Mouse (Mus musculus): ENCODE results near the gene Itpkc. TPM values are rescaled to one million over a fixed set of nuclear protein-coding genes. Genes with fewer than 3 reads are reported as not detected.
A peak's percentile ranks its signal among the peaks of the same experiment; 100 is the strongest.
"Not testable (repeated sequence)": the region's sequence is repeated elsewhere in the genome, so short reads cannot be mapped to it uniquely, and the experiment has no call there.

Gene Itpkc
- polyA plus RNA-seq, 1 experiment from 2014 or later: 6.4 TPM

DNA sequence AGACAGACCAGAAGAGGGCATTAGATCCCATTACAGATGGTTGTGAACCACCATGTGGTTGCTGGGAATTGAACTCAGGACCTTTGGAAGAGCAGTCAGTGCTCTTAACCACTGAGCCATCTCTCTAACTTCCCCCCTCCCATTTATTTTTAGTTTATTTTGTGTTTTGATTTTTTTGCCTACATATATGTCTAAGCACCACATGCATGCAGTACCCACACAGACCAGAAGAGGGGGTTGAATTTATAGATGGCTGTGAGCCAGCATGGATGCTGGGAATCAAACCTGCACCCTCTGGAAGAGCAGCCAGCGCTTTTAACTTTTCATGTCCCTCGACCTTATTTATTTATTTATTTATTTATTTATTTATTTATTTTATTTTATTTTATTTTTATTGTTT lies 15.6 kb upstream of the Itpkc start:
- 90% methylated on average over 2 of the region's 2 CpGs for WGBS

DNA sequence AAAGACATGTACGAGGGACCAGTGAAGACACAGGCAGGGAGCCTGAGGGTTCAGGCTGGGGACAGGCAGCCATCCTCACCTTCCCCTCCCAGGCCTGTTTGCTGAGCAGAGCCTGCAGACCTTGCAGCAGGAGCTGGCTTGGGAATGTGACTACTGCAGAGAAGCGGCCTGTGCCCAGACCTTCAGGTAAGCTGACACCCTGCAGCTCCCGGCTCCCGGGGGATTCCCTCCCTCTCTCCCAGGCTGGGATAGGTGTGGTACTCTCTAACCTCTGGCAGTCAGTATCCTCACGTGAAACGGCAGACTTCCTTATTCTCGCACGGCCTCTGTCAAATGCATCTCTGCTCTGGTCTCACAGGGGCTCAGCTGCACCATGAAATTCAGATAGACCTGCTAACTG lies 14.8 kb upstream of the Itpkc start:
- H3K4me1 ChIP-seq (ENCODE audit: insufficient read depth, low read length): no peaks in the 10 kb centered on the region
- H3K9ac ChIP-seq (replicated peaks; ENCODE audit: low read length): no peak overlapping the region
- no peaks in the 10 kb centered on the region for H3K27me3 ChIP-seq (ENCODE audit: insufficient read depth, low read length)
- WGBS: 42% methylated on average over 8 of the region's 8 CpGs
- H3K27ac ChIP-seq (ENCODE audit: low read length): no peak overlapping the region
- H3K4me3 ChIP-seq (ENCODE audit: low read length): no peak overlapping the region
- no peak; the same call in 1 of the 2 replicates for ATAC-seq (ENCODE audit: low FRiP score, low TSS enrichment)
- peaks cover 7% of the 10 kb centered on the region; the same call in 1 of the 2 replicates for H3K36me3 ChIP-seq (ENCODE audit: insufficient read depth, low read length)
- no peaks in the 10 kb centered on the region for H3K9me3 ChIP-seq (ENCODE audit: low read length)
- H3K4me2 ChIP-seq (replicated peaks; ENCODE audit: low read depth, low read length): no peak overlapping the region

More for the DNA sequence above, 15.6 kb upstream of the Itpkc start:
- not testable (repeated sequence) for ATAC-seq (ENCODE audit: low FRiP score, low TSS enrichment); H3K9me3 ChIP-seq (ENCODE audit: low read length); H3K36me3 ChIP-seq (ENCODE audit: insufficient read depth, low read length); H3K27me3 ChIP-seq (ENCODE audit: insufficient read depth, low read length); H3K4me2 ChIP-seq (replicated peaks; ENCODE audit: low read depth, low read length); H3K27ac ChIP-seq (ENCODE audit: low read length); H3K9ac ChIP-seq (replicated peaks; ENCODE audit: low read length); H3K4me1 ChIP-seq (ENCODE audit: insufficient read depth, low read length); H3K4me3 ChIP-seq (ENCODE audit: low read length)

DNA sequence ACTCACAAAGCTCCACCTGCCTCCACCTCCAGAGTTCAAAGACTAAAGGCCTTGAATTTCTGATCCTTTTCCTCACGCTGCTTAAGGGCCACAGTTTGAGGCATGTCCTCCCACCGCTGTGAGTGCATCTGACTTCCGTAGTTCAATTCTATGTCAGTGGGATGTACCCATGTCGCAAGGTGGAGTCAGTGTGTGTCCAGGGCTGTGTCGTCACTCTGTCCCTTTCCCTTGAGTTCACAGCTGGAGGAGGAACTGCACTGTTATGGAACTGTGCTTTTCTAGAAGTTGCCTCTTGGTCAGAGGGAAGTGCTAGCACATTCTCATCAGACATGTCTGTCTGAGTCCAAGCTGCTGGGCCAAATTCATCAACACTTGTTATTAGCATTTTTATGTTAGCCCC lies 10.1 kb upstream of the Itpkc start:
- ATAC-seq (ENCODE audit: low FRiP score, low TSS enrichment): no peak
- Histone ChIP-seq H3K4me2 (replicated peaks; ENCODE audit: low read depth, low read length) (no peak overlapping the region), H3K36me3 (ENCODE audit: insufficient read depth, low read length) (peaks cover 5% of the 10 kb centered on the region; the same call in 1 of the 2 replicates), H3K9me3 (ENCODE audit: low read length) (no peaks in the 10 kb centered on the region), H3K4me1 (ENCODE audit: insufficient read depth, low read length) (peaks cover 7% of the 10 kb centered on the region), H3K27ac (ENCODE audit: low read length) (no peak overlapping the region), H3K4me3 (ENCODE audit: low read length) (no peak overlapping the region), H3K27me3 (ENCODE audit: insufficient read depth, low read length) (no peaks in the 10 kb centered on the region), H3K9ac (replicated peaks; ENCODE audit: low read length) (no peak overlapping the region)
- WGBS: 91% methylated on average over 5 of the region's 5 CpGs

DNA sequence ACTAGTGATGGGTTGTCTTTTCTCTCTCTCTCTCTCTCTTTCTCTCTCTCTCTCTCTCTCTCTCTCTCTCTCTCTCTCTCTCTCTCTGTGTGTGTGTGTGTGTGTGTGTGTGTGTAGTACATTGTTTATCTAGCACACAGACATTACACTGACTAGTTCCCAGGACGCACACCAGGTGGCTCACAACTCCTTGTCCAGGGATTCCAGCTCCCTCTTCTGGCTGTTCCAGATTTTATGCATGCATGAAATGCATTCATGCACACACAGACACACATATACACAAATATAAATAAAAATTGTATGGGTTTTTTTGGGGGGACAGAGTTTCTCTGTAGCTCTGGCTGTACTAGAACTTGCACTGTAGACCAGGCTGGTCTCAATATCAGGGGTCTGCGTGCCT lies 9.1 kb upstream of the Itpkc start:
- no peak overlapping the region for H3K9ac ChIP-seq (replicated peaks; ENCODE audit: low read length)
- H3K4me3 ChIP-seq (ENCODE audit: low read length): no peak overlapping the region
- WGBS: 68% methylated on average over 2 of the region's 2 CpGs
- H3K4me1 ChIP-seq (ENCODE audit: insufficient read depth, low read length): peaks cover 11% of the 10 kb centered on the region
- H3K27me3 ChIP-seq (ENCODE audit: insufficient read depth, low read length): no peaks in the 10 kb centered on the region
- H3K36me3 ChIP-seq (ENCODE audit: insufficient read depth, low read length): peaks cover 5% of the 10 kb centered on the region; the same call in 1 of the 2 replicates
- no peak overlapping the region for H3K4me2 ChIP-seq (replicated peaks; ENCODE audit: low read depth, low read length)
- H3K9me3 ChIP-seq (ENCODE audit: low read length): no peaks in the 10 kb centered on the region
- ATAC-seq (ENCODE audit: low FRiP score, low TSS enrichment): no peak
- no peak overlapping the region for H3K27ac ChIP-seq (ENCODE audit: low read length)

DNA sequence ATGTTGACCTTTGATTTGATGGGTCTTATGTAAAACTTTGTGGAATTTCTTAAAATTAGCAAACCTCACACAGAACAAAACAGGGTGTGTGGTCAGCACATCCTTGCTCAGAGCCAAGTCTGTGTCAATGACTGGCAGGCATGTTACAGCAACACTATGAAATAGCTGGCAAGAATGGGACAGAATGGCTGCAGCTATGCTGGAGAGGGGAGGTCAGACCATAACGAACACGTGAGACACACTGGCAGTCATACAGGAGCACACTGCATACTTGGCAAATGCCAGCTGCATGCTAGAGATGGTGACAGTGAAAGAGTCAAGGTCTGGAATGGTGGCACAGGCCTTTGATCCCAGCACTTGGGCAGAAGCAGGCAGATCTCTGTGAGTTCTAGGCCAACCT lies 7.3 kb upstream of the Itpkc start:
- Histone ChIP-seq H3K4me3 (ENCODE audit: low read length) (no peak overlapping the region), H3K27me3 (ENCODE audit: insufficient read depth, low read length) (no peaks in the 10 kb centered on the region), H3K9me3 (ENCODE audit: low read length) (no peaks in the 10 kb centered on the region), H3K4me2 (replicated peaks; ENCODE audit: low read depth, low read length) (no peak overlapping the region), H3K9ac (replicated peaks; ENCODE audit: low read length) (no peak overlapping the region), H3K27ac (ENCODE audit: low read length) (no peak overlapping the region), H3K4me1 (ENCODE audit: insufficient read depth, low read length) (peaks cover 11% of the 10 kb centered on the region), H3K36me3 (ENCODE audit: insufficient read depth, low read length) (no peaks in the 10 kb centered on the region)
- 89% methylated on average over 2 of the region's 2 CpGs for WGBS
- no peak for ATAC-seq (ENCODE audit: low FRiP score, low TSS enrichment)

DNA sequence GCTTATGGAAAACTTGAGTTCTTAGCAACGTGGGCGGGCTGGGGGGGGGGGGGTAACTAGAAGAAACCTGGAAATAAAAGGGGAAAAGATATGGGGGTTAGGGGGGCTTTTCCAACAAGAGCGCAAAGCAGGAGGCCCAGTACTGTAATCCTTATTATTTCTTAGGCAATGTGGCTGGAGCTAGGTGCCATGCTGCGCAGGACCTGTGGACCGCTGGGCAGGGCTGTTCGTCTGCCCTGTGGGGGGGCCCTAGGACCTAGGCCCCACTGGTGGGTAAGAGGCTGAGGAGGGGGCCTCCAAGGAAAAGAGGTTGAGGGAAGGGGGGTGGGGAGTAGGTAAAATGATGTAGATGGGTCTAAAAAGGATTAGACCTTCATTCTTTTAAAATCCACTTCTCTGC lies 4.8 kb upstream of the Itpkc start:
- WGBS: 3% methylated on average over 6 of the region's 6 CpGs
- Histone ChIP-seq H3K4me2 (replicated peaks; ENCODE audit: low read depth, low read length) (peak overlapping the region; percentile 73), H3K36me3 (ENCODE audit: insufficient read depth, low read length) (no peaks in the 10 kb centered on the region), H3K27ac (ENCODE audit: low read length) (peak overlapping the region; percentile 79), H3K9ac (replicated peaks; ENCODE audit: low read length) (peak overlapping the region; percentile 64), H3K27me3 (ENCODE audit: insufficient read depth, low read length) (no peaks in the 10 kb centered on the region), H3K4me3 (ENCODE audit: low read length) (peak overlapping the region; percentile 62), H3K4me1 (ENCODE audit: insufficient read depth, low read length) (peaks cover 14% of the 10 kb centered on the region), H3K9me3 (ENCODE audit: low read length) (no peaks in the 10 kb centered on the region)
- ATAC-seq (ENCODE audit: low FRiP score, low TSS enrichment): peak; percentile 21; the same call in 1 of the 2 replicates

DNA sequence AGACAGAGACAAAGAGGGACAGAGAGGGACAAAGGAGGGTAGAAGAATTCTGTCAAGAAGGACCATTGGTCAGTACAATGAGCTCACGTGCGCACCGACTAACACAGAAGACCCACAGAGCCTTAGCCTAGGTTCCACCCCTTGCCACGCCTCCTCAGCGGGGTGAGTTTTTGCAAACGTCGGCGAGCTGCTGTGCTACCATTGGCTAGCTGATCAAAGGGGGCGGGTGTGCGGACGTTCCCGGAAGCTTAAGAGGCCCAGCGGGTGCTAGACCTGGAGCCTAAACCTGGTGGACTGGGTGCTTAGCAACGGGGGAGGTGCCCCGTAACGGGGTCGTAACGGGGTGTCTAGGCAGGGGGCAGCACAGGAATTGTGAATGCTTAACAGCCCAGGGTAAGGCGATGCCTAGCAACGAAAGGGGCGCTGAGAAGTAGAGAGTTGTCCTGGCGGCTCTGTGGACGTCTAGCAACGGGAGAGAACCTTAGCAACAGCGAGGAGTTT lies 4.4 kb upstream of the Itpkc start, which contains the start of gene Coq8b:
Gene Coq8b (plus strand): TSS at position 243 of the 501 bp plus-strand sequence.
- no peaks in the 10 kb centered on the region for H3K27me3 ChIP-seq (ENCODE audit: insufficient read depth, low read length)
- WGBS: under 1% methylated on average over 25 of the region's 25 CpGs
- H3K4me2 ChIP-seq (replicated peaks; ENCODE audit: low read depth, low read length): peak within 1 kb of the TSS; percentile 73
- peak; percentile 93 for ATAC-seq (ENCODE audit: low FRiP score, low TSS enrichment)
- H3K36me3 ChIP-seq (ENCODE audit: insufficient read depth, low read length): no peaks in the 10 kb centered on the region
- H3K4me3 ChIP-seq (ENCODE audit: low read length): peak within 1 kb of the TSS; percentile 62
- H3K9ac ChIP-seq (replicated peaks; ENCODE audit: low read length): peak within 1 kb of the TSS; percentile 64
- H3K9me3 ChIP-seq (ENCODE audit: low read length): no peaks in the 10 kb centered on the region
- H3K4me1 ChIP-seq (ENCODE audit: insufficient read depth, low read length): peaks cover 14% of the 10 kb centered on the region
- peak within 1 kb of the TSS; percentile 82 for H3K27ac ChIP-seq (ENCODE audit: low read length)

DNA sequence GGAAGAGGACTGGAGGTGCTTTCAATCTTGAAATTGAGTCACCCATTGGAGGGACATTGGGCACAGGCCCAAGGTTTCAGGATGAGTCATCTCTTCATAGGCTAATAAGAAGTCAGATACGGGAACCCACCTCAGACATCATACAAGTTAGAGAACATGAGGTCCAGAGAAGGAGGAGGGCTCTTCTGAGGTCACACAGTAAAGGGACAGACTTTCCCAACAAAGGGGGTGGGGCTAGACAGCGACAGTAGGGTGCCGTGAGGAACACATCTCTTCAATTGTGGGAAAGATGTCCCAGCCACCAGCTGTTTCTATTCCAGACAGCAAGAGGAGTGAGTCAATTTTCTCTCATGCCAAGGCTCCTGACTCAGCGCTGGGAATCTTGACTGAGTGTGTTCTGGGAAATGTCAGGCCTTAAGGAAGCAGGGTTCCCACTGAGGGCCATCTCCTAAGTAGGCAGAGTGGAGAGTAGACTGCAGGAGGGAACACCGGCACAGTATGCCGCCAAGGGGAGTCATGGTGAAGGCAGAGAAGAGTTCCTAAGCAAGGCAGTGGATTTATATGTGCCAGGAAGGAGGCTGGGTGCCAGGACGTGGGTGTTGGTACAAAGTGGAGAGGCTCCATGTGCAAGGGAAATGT lies 3.4 kb upstream of the Itpkc start:
- Histone ChIP-seq H3K9ac (replicated peaks; ENCODE audit: low read length) (no peak overlapping the region), H3K4me1 (ENCODE audit: insufficient read depth, low read length) (peaks cover 23% of the 10 kb centered on the region), H3K4me2 (replicated peaks; ENCODE audit: low read depth, low read length) (no peak overlapping the region), H3K9me3 (ENCODE audit: low read length) (no peaks in the 10 kb centered on the region), H3K36me3 (ENCODE audit: insufficient read depth, low read length) (no peaks in the 10 kb centered on the region), H3K27ac (ENCODE audit: low read length) (no peak overlapping the region), H3K4me3 (ENCODE audit: low read length) (no peak overlapping the region), H3K27me3 (ENCODE audit: insufficient read depth, low read length) (no peaks in the 10 kb centered on the region)
- no peak for ATAC-seq (ENCODE audit: low FRiP score, low TSS enrichment)
- WGBS: 80% methylated on average over 7 of the region's 7 CpGs

DNA sequence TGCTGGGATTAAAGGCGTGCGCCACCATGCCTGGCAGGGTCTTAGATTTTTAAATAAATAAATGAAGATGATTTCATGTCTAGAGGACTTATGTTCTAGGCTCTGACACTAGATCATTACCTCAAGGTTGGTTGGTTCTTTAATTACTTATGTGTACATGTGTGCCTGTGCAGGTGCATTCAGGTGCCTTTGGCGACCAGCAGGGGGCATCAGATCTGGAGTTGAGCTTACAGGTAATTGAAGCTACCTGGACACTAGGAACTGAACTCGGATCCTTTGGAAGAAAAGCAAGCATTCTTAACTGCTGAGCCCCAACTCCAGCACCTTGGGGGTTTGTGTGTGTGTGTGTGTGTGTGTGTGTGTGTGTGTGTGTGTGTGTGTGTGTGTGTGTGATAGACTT lies 2.3 kb upstream of the Itpkc start:
- H3K36me3 ChIP-seq (ENCODE audit: insufficient read depth, low read length): no peaks in the 10 kb centered on the region
- H3K9ac ChIP-seq (replicated peaks; ENCODE audit: low read length): no peak overlapping the region
- no peak overlapping the region for H3K27ac ChIP-seq (ENCODE audit: low read length)
- H3K4me1 ChIP-seq (ENCODE audit: insufficient read depth, low read length): peaks cover 33% of the 10 kb centered on the region
- no peak overlapping the region for H3K4me2 ChIP-seq (replicated peaks; ENCODE audit: low read depth, low read length)
- H3K9me3 ChIP-seq (ENCODE audit: low read length): no peaks in the 10 kb centered on the region
- no peaks in the 10 kb centered on the region for H3K27me3 ChIP-seq (ENCODE audit: insufficient read depth, low read length)
- 74% methylated on average over 4 of the region's 4 CpGs for WGBS
- ATAC-seq (ENCODE audit: low FRiP score, low TSS enrichment): no peak
- no peak overlapping the region for H3K4me3 ChIP-seq (ENCODE audit: low read length)

DNA sequence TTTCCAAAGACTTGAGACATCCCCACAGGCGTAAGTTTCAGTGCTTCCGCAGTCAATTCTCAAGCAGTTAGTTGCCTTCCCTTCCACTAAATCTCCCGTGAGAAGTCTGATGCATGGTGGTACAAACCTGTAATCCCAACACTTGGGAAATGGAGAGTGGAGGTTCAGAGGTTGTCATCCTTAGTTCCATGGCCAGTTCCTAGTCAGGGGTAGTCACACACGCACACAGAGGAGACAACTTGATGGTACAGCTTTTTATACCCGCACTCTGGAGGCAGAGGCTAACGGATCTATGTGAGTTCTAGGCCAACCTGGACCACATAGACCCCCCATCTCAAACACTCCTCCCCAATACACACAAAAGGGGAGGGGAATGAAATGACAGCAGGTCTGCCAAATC lies 404 bp upstream of the Itpkc start:
- Histone ChIP-seq H3K27ac (ENCODE audit: low read length) (peak overlapping the region; percentile 92), H3K4me3 (ENCODE audit: low read length) (peak overlapping the region; percentile 91), H3K27me3 (ENCODE audit: insufficient read depth, low read length) (no peaks in the 10 kb centered on the region), H3K9ac (replicated peaks; ENCODE audit: low read length) (peak overlapping the region; percentile 92), H3K36me3 (ENCODE audit: insufficient read depth, low read length) (no peaks in the 10 kb centered on the region), H3K4me2 (replicated peaks; ENCODE audit: low read depth, low read length) (peak overlapping the region; percentile 82), H3K9me3 (ENCODE audit: low read length) (no peaks in the 10 kb centered on the region), H3K4me1 (ENCODE audit: insufficient read depth, low read length) (peaks cover 48% of the 10 kb centered on the region)
- 16% methylated on average over 6 of the region's 6 CpGs for WGBS
- no peak for ATAC-seq (ENCODE audit: low FRiP score, low TSS enrichment)
